Mouse (Mus musculus) layer of hippocampus, adult 18-20 months (tissue): ENCODE measurements around the gene Gm21897. TPM values are rescaled to one million over a fixed set of nuclear protein-coding genes. Genes with fewer than 3 reads are reported as not detected.
"Not testable (repeated sequence)": the region's sequence is repeated elsewhere in the genome, so short reads cannot be mapped to it uniquely, and the experiment has no call there.

Experiments used
- DNase-seq, 2 experiments: peaks; one replicate each; pipeline ENCODE4 v3.0.0; 2022; ENCODE audit warnings: low spot score in 2 of 2
- long read RNA-seq: library from polyadenylated mRNA; stranded (forward); transcript quantifications from one replicate; pipeline ENCODE4 v2.0.0, GENCODE M21; 2021
- total RNA-seq, 2 experiments: library from RNA; stranded (reverse); gene quantifications; 2 replicates each; pipeline ENCODE4 v1.2.3; 2021

The Gm21897 gene
- total RNA-seq = not detected
- long read RNA-seq = 0 reads

DNA sequence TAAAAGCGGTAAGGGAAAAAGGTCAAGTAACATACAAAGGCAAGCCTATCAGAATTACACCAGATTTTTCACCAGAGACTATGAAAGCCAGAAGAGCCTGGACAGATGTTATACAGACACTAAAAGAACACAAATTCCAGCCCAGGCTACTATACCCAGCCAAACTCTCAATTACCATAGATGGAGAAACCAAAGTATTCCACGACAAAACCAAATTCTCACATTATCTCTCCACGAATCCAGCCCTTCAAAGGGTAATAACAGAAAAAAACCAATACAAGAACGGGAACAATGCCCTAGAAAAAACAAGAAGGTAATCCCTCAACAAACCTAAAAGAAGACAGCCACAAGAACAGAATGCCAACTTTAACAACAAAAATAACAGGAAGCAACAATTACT is at the start of gene Gm21897:
Gm21897 (plus strand) TSS at position 301 of the 400 bp plus-strand sequence.
- not testable (repeated sequence) for DNase-seq

- no peak for DNase-seq
These were observed 45.0 kb upstream of the Gm21897 start for GRCm38 (mm10) chr16:15272291-15272690.

- no peak for DNase-seq
These were observed 39.8 kb upstream of the Gm21897 start for GRCm38 (mm10) chr16:15277461-15277860.

DNA sequence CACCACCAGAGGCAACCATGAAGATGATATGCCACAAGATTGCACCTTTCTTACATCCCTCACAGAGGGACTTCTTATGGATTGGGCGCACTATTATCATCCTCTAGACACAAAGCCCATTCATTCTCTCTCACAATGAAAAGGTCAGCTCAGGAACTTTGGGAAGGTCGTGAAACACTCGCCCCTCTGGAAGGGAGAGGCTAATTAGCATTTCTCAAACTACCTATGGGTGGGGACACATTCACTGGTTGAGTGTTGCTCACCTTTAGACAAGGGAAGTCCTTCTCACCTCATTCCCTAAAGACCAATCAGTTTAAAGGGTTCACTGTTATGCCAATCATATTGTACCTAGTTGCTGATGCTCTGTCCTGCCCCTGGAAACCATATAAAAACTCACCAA is 24.2 kb upstream of the Gm21897 start:
- no peak for DNase-seq

DNA sequence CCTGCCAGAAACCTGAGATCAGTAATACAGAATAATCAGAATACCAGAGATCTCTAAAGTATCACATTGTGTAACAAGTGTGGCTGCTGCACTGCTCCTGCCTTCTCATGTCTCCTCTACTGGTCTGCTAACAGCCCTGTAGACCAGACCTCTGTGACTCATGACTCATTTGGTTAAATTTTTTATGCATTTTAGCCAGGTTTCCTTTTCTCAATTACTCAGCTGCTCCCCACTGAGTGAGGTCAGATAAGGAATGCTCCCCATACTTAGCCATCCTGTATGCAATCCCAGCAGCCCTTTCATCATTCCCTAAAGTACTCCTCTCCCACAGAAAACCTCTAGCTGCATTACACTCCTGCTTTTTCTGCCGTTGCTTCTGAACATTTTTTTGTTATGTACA is 23.0 kb upstream of the Gm21897 start:
- no peak for DNase-seq

DNA sequence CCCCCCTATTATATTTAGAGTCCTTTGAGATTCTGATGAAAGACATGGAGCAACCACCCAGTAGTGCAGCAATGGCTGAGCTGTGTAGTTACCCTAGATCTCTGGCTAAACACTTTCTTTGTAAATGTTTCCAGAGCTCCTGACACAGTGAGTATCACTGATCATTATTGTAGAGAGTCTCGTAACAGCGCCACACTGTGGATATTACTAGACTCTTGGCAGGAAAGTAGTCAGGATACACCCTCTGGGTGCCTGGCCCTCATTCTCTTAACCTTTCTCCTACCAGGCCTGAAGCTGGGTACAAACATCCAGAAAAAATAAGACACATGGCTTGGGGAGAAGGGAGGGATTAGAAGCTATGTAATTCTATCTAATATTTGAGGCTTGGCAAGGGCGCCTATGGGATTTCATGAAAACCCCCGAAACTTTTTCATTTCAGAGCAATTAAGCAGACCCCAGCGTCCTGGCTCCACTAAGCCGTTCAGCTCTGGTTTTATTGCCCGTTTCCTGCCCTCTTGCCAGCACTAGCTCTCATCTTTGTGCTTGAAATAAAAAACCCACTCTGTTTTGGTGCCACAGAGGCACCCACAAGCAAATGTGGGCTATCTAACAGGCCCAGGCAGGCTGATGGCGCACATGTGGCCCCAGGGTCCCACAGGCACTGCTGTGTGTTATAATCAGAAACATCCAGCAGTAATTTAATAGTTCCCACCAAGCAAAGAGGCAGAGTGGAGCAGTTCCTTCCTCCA is 22.2 kb upstream of the Gm21897 start:
- peak in 1 of 2 experiments; percentile 19 for DNase-seq

DNA sequence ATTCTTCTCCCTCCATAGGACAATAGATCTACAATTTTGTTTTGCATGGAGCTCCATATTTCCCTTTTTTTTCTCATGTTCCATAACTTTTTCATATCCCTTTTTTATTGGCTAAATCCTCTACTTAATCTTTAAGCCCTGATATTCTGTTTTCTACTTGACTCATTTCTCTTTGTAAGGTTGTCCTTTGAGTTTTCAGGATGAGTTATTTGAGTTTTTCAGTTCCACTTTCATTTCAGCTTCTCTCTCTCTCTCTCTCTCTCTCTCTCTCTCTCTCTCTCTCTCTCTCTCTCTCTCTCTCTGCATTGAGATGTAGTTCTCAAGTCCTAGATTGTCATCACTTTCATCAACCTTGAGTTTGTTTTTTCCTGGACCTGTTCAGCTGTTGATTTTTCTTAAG is 17.3 kb downstream of the Gm21897 start:
- no peak for DNase-seq

- no peak for DNase-seq
These were observed 21.8 kb downstream of the Gm21897 start for GRCm38 (mm10) chr16:15339051-15339450.

DNA sequence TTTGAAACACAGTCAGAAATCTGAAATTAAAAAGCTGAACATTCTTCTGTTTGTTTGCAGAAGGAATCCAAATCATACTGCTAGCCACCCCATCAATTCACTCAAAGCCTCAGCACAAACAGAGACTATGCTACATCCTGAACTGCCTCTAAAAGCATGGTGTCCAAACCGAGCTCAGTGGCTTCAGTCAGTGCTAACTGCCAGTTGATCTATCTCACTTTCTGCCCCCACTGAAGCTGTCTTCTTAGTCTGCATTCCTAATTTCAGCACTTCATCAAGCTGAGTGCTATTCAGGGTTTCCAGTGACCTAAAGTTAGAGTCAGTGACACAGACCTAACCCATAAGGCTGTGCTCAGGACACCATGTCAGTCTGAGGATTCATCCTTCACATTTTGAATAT is 28.8 kb downstream of the Gm21897 start:
- no peak for DNase-seq

- no peak for DNase-seq
These were observed 32.1 kb downstream of the Gm21897 start for GRCm38 (mm10) chr16:15349381-15349780.

DNA sequence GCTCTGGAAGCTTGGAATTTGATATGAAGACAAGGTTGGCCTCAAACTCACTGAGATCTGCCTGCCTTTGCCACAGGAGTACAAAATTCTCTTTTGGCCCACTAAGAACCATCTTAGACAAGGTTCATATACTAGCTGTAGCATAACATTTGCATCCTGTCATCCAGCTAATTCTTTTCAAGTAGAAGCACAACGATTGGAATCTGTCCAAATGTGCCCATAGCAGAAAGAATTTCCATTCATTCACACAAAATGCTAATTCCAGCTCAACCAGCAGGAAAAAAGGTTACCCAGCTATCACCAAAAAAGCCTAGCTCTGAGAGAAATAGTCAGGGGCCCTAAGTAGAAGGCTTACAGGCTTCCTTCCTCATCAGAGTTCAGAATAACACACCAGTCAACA is 34.0 kb downstream of the Gm21897 start:
- no peak for DNase-seq

GRCm38 (mm10) chr16:15352320-15352719 is 35.1 kb downstream of the Gm21897 start:
- DNase-seq = no peak

GRCm38 (mm10) chr16:15354901-15355300 is 37.6 kb downstream of the Gm21897 start:
- DNase-seq = no peak

GRCm38 (mm10) chr16:15355339-15355738 is 38.1 kb downstream of the Gm21897 start:
- no peak for DNase-seq

DNA sequence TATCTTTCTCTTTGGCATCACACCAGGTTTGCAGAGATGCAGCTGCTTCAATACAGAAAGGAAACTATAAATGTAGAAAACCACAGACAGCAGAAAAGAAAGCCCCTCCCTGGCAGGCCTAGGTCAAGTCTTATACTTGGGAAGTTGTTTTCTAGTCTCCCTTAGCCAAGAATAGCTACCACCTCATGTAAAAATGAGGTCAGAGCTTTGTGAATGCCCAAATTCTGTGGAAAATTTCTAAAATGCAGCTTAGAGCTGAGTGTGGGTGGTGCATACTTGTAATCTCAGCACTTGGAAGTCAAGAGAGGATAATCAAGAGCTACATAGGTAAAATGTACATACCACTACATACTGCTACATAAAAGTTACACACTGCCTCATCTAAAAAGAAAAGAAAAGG is 40.5 kb downstream of the Gm21897 start:
- DNase-seq = no peak

GRCm38 (mm10) chr16:15359110-15359782 is 42.0 kb downstream of the Gm21897 start:
- no peak for DNase-seq

GRCm38 (mm10) chr16:15360825-15361224 is 43.6 kb downstream of the Gm21897 start:
- DNase-seq = no peak
